In the genomic region with DNA sequence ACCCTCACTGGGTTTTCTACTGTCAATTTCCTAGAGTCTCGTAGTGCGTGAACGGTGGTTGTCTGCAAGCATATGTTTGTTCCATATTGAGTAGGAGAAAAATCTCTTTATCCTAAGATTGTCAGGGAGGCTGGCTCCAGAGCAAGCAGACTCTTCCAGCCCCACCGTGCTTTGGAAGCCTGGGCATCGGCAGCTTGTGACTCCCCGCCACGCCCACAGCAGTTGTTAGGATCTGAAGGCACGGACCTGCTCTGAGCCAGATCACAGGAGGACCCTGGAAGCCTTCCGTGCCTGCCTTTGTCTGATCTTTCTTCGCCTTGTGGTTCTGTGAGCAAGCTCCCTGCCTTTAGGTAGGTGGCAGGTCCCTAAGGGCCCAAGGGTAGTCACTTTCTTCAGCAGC, we compare ENCODE assay signal across 10 mouse cellular contexts. TPM values are rescaled to one million over a fixed set of nuclear protein-coding genes. Genes with fewer than 3 reads are reported as not detected.
DNase-seq lines count a peak whose midpoint lies in the region; ATAC-seq lines count a peak whose summit lies in the region.
"Had no signal": no experiment of that assay in that cellular context is flagged by ENCODE, and none has a peak within 500 bp of the region (broad histone marks: within the 10 kb centered on the region; RNA-seq: fewer than 3 reads in every experiment).

No protein-coding gene starts in this region.

- 0 out of 2 replicates have a peak overlapping the region, but pooled peaks have one; percentile 24 for H3K27ac ChIP-seq in embryonic facial prominence, embryonic 13.5 days
- H3K27ac ChIP-seq: liver, embryonic 14.5 days had no signal

- H3K27me3 ChIP-seq in embryonic facial prominence, embryonic 13.5 days, result no peaks in the 10 kb centered on the region

- H3K4me1 ChIP-seq in embryonic facial prominence, embryonic 13.5 days, result peaks cover 52% of the 10 kb centered on the region

- no peak overlapping the region for H3K4me2 ChIP-seq in embryonic facial prominence, embryonic 13.5 days

- 46% methylated on average over 10 of the region's 10 CpGs for WGBS in embryonic facial prominence, embryonic 13.5 days

- H3K9me3 ChIP-seq in embryonic facial prominence, embryonic 13.5 days, result no peaks in the 10 kb centered on the region

- no peak overlapping the region for H3K9ac ChIP-seq in embryonic facial prominence, embryonic 13.5 days
- H3K9ac ChIP-seq: liver, embryonic 14.5 days had no signal

- DNase-seq in embryo, embryonic 11 days, result peak; percentile 38
- no peak for DNase-seq in embryo, embryonic 10 days (ENCODE audit: low spot score)
- peak; percentile 50 for DNase-seq in ZHBTc4 (ENCODE audit: low read depth, low spot score)
- DNase-seq in left cerebral cortex, postnatal 4 days, result peak; percentile 71
- DNase-seq in ovary, postnatal 14 days (ENCODE audit: low spot score), result no peak
- no peak for DNase-seq in thymus, postnatal 25 days
- DNase-seq: kidney, postnatal 25 days had no signal

- no peak overlapping the region for H3K4me3 ChIP-seq in embryonic facial prominence, embryonic 13.5 days

- ATAC-seq in embryonic facial prominence, embryonic 13.5 days (ENCODE audit: insufficient number of reproducible peaks, insufficient read depth, low FRiP score, low TSS enrichment, low read depth), result no peak
- ATAC-seq in activated CD4-positive, CD25-positive, alpha-beta regulatory T cell, adult 4 months, result no peak

- intact Hi-C loops in left cerebral cortex, postnatal 4 days (cut with DNase I), result loop anchor here (10.0 kb wide), 1 partner anchor 87 kb away; no protein-coding TSS in a partner anchor

- H3K36me3 ChIP-seq in embryonic facial prominence, embryonic 13.5 days, result no peaks in the 10 kb centered on the region

RNA-seq across cellular contexts. Expression of a gene that starts 21.6 kb away (rescaled TPM):
- 8.9 and 11.3 TPM in 2 replicates for polyA plus RNA-seq in embryonic facial prominence, embryonic 13.5 days (2015; fragmentation: Nextera tagmentation; extraction: Ambion mirVana)
- 100 to 1,000 TPM; 109 TPM for total RNA-seq in left cerebral cortex, postnatal 4 days (2021)
- polyA plus RNA-seq in activated CD4-positive, CD25-positive, alpha-beta regulatory T cell, adult 4 months (2017; shearing (Covaris generic)), result 10 to 100 TPM; 11.4 to 12.1 TPM

Comparison
In these comparisons a context has a peak if more than half of its experiments do, and no peak if none do; other contexts are left out.
1. DNase-seq: peak in embryo, embryonic 11 days (single experiment), ZHBTc4 (single experiment) and left cerebral cortex, postnatal 4 days (single experiment); none in embryo, embryonic 10 days (single experiment), ovary, postnatal 14 days (single experiment) and thymus, postnatal 25 days (single experiment).